Mouse (Mus musculus): ENCODE data around the gene Trpc7. TPM values are rescaled to one million over a fixed set of nuclear protein-coding genes. Genes with fewer than 3 reads are reported as not detected.

Trpc7 gene
- total RNA-seq, 2 experiments from 2014 or later = not detected

DNA sequence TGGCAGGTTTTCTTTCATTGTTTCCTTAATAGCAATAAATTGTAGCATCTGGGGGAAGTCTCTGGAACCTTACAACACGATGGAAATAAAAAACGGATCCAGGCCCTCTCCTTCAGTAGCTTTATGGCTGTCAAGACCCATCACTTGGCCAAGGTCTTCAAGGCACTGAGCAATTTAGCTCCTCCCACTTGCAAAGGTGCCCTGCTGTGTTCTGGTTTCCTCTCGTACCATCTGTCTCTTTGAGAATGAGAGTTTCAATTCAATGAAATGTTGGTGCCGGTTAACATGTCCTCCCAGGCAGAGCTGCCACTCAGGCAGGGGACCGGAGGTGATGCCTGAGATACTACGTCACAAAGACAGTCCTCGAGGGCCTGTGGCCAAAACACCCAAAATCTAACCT, 100.3 kb downstream of the Trpc7 start:
- ATAC-seq (replicated peaks; ENCODE audit: low FRiP score, poor library complexity, severe bottlenecking) = no peak

DNA sequence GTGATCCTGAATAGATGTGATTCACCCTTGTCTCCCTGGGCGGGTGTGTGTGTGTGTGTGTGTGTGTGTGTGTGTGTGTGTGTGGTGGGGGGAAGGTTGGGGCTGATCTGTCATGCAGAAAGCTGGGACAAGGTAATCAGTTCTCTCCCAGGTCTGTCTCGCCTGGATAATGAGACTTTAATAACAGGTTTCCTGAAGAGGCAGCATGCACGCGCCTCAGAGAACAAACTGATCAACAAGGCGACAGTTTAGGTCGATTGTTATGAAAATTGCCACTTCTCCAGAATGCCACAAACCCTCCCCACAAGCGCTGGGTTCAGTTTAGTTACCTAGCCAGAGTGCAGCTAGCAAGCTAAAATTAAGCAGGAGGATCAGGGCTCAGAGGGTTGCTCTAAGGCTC, 101.4 kb downstream of the Trpc7 start:
- no peak for ATAC-seq (replicated peaks; ENCODE audit: low FRiP score, poor library complexity, severe bottlenecking)

DNA sequence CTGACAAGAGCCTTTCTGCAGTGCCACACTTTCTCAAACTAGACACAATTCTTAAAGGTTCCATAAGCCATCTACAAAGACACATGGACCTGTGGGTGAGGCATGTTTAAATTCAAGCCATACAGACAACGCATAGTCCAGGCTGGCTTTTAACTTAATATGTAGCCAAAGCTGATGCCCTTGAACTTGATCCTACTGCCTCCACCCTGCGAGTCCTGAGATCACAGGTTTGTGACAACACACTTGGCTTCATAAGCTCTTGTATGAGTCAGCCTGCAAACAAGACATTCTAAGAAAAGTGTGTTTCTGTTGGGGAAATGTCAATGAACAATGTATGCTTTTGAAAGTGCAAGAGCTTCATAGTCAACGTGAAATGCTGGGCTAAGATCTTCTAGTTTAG, 102.9 kb downstream of the Trpc7 start:
- no peak for ATAC-seq (replicated peaks; ENCODE audit: low FRiP score, poor library complexity, severe bottlenecking)

DNA sequence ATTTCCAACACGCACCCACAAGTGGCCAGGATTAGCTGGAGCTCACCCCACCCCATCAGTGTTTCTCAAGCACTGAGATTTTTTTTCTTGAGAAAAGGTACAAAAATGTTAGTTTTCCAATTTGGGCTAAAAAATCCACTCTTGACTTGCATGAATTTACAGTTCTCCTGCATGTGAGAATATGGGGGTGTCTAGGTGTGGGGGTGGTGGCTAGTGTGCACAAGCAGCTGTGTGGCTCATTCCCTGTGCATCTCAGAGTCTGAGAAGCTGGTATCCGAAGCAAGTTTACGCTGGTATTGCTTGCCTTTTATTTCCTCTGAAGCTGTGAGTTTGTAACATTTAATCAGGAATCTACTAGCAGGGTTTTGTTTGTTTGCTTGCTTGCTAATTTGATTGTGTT, 105.1 kb downstream of the Trpc7 start:
- no peak for ATAC-seq (replicated peaks; ENCODE audit: low FRiP score, poor library complexity, severe bottlenecking)

DNA sequence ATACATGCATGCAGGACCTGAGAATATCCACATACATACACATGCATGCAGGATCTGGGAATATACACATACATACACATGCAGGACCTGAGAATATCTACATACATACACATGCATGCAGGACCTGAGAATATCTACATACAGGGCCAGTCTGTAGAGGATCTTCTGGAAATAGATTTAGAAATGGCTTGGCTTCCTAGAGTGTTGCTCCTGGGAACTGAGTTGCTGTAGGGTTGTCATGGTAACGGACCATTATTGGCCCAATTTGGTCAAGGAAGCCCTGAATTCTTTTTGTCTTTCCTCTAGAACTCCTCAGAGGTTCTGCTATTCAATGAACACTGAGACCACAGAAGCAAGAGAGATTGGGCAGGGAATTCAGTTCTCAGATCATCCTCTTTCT, 113.2 kb downstream of the Trpc7 start:
- ATAC-seq (replicated peaks; ENCODE audit: low FRiP score, poor library complexity, severe bottlenecking) = no peak

DNA sequence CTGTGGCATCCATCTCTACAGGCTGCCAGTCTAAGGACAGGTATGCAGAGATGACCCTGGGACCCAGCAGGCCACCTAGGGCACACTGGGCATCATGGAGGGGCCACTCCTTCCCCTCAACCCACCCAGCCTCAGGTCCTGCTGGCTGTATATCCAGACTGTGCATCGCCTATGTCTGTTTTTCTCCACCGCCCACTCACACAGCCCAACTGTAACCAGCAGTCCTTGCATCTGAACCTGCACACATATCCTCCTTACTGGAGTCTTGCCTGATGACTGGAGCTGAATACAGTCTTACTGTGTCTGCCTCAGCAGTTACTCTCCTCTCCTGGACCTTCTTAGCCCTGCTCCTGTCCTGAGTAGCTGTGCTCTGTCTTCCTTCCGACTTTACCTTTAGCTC, 114.1 kb downstream of the Trpc7 start:
- ATAC-seq (replicated peaks; ENCODE audit: low FRiP score, poor library complexity, severe bottlenecking) = no peak; the same call in 1 of the 2 replicates

DNA sequence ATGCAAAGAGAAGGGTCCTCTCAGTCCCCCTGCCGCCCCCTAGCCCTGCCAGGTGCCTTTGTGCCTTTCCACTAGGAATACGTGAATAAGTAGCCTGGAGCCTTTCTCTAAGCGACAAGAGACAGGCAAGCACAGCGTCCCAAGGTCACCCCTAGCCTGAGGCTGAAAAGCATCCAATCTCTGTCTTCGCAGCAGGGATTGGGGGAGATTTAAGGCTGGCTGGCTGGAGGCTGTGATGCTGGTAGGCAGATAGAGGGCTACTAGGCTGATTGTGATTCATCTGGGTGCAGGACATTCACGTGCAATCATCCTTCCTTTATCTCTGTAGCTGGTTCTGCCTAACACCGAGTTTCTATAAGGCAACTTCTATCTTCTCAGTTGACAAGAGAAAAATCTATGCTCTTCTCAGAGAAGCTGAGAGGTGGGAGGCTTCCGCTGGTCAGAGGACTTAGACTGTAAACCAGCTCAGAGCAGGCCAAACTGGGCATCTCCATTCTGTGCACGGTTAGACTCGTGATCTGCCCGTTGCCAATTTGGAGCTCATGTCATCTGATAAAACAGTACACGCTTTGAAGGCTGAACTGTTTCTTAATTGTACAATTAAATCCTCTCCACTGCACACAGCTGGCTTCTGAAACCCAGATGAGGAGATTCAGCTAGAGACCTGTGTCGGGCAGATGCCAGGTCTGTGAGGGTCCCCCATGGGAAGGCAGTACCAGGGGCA, 114.9 kb downstream of the Trpc7 start:
- ATAC-seq (replicated peaks; ENCODE audit: low FRiP score, poor library complexity, severe bottlenecking) = no peak

DNA sequence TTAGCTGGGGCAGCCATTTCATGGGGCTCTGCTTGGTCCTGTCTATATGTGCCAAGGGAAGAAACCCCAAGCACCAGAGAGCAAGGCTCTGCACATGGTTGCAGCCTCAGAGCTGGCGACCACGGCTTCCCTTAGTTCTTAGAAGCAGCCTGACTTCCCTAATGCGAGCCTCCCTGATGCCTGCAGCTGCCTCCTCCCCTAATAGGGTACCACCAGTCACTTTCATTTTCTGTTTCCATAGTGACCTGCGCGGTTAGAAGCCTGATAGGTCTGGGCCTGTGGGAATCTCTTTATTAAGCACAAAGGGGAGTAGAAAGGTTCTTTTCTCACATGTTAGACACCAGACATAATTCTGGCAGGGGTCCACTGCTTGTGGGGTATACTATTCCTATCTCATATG, 121.5 kb downstream of the Trpc7 start:
- no peak for ATAC-seq (replicated peaks; ENCODE audit: low FRiP score, poor library complexity, severe bottlenecking)

DNA sequence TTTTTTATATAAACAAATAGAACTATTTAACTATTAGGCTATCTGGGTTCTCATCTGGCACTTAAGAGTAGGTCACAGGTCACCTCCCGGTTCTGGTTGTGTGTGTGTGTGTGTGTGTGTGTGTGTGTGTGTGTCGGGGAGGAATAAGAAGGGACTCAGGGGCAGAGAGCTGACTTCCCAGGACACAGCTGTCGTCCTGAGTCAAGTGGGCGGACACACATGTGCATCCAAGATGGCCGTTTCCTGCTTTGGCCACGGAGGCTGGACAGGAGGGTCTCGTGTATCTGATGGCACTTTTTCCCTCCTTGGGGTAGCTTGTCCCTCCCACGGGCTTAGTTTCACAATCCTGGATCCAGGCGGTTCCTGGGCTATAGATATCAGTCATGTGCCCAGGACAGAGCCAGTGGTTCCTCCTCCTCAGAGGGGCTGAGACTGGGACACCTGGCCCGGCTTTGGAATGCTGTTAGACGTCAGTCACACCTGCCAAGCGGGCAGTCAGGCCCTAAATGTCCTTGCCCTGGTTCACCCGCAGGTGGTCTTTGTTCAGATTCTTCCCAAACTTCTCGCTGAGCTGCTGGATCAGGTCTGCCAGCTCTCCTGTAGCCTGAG, 122.4 kb downstream of the Trpc7 start:
- no peak for ATAC-seq (replicated peaks; ENCODE audit: low FRiP score, poor library complexity, severe bottlenecking)

DNA sequence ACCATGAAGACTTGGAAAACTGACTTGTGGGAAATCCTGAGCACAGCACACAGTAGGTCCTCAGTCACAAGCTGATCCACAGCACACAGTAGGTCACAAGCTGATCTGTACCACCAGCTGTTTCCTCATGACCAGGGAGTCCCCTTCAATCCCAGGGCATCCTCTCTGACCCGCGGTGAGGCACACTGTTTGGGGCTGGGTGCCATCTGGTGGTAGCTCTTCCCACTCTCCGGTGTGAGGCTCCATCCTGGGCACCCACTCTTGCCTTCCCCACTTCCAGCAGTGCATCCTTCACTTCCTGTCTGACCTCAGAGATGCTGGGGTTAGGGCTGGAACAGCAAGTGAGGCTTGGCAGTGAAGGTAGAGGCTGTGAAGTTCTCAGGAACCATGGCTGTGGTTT, 123.2 kb downstream of the Trpc7 start:
- ATAC-seq (replicated peaks; ENCODE audit: low FRiP score, poor library complexity, severe bottlenecking) = no peak

DNA sequence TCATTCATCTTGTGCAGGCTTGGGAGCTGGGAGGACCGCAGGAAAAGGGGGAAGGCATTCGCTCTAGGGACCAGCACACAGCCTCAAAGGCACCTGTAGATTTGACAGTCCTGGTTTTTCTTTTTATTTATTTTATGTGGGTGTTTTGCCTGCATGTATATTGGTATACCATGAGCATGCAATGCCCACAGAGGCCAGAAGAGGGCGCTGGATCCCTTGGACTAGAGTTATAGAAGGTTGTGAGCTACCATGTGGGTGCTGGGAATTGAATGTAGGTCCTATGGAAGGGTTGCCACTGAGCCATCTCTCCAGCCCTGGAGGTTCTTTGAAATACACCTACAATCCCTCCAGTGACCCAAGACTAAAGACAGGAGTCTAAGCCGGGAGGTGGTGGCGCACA, 125.0 kb downstream of the Trpc7 start:
- ATAC-seq (replicated peaks; ENCODE audit: low FRiP score, poor library complexity, severe bottlenecking) = no peak

DNA sequence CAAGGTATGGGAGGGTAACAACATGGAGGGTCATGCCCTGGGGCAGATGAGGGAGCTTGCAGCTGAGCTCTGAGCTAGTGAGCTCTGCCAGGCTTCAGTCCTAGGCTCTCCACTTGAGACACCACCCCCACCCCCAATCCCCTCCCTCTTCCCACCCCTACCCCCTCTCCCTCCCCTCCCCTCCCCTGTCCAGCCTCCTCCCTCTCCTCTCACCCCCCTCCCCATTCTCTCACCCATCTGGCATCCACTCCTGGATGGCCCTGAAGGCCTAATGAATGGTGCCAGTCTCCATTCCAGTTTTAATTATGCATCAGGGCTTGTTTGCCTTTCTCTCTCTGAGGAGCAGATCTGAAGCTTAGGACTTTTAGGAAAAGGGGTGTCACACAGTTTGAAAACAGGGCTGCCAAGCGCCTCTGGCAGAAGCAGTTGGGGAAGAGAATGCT, 125.6 kb downstream of the Trpc7 start:
- ATAC-seq (replicated peaks; ENCODE audit: low FRiP score, poor library complexity, severe bottlenecking) = no peak

DNA sequence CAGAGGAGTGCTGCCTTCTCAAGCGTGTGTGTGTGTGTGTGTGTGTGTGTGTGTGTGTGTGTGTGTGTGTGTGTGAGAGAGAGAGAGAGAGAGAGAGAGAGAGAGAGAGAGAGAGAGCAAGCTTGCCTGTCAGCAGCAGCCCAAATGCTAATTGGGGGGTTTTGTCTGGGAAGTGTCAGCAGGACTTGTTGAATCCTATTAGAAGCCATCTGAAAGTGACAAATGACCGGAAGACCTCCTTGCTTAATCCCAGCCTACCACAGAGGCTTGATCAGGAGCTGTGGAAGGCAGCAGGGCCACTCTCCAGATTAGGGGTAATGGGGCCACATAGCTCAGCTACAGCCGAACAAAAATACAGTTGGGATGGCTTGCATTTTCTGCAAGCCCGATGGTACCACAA, 126.4 kb downstream of the Trpc7 start:
- ATAC-seq (replicated peaks; ENCODE audit: low FRiP score, poor library complexity, severe bottlenecking) = no peak

DNA sequence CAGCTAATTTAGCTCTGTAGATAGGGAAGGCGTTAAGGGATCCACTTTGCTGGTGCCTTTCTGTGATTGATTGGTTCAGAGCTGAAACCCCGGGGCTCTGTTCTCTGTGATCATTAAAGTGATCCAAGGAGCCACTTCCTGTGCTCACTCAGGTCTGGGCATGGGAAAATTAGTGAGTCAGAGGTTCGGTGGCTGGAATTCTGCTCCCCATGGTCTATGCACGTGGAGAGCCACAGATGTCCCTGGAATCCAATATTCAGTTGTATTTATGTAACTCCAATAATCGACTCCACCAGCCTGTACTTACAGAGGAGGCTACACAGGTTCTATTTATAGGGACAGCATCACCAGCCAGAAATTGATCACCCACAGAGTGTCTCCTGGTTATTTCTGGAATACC, 129.6 kb downstream of the Trpc7 start:
- no peak for ATAC-seq (replicated peaks; ENCODE audit: low FRiP score, poor library complexity, severe bottlenecking)

DNA sequence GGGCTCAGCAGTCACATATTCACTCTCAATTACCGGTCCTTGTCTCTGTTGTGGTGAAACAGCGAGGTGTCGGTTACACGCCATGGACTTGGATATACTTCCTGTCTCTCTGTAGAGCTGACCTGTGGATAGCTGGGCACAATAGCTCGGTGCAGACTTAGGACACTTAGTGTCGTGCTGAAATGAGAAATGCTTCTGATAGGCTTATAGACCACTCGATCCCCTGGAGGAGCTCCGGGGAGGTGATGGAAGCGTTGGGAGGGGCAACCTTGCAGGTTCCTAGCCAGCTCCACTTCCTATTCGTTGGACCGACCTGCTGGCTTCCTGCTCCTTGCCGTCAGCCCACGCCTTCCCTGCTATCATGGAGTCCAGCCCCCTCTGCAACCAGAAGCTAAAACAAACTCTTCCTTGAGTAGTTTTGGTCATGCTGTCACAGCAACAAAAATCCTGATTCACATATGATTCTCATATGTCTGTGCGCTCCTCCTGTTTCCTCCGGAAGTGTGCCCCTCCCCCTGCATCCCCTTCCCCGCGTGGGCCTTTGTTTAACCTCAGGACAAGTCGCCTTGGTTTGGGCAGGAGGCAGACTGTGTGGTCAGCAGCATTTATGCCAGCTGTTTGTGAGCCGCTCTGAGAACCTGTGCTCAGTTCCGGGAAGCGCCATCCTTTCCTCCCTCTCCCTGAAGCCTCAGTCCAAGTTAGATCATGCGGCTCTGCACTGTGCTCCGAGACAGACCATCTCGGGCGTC, 130.3 kb downstream of the Trpc7 start:
- ATAC-seq (replicated peaks; ENCODE audit: low FRiP score, poor library complexity, severe bottlenecking) = no peak

DNA sequence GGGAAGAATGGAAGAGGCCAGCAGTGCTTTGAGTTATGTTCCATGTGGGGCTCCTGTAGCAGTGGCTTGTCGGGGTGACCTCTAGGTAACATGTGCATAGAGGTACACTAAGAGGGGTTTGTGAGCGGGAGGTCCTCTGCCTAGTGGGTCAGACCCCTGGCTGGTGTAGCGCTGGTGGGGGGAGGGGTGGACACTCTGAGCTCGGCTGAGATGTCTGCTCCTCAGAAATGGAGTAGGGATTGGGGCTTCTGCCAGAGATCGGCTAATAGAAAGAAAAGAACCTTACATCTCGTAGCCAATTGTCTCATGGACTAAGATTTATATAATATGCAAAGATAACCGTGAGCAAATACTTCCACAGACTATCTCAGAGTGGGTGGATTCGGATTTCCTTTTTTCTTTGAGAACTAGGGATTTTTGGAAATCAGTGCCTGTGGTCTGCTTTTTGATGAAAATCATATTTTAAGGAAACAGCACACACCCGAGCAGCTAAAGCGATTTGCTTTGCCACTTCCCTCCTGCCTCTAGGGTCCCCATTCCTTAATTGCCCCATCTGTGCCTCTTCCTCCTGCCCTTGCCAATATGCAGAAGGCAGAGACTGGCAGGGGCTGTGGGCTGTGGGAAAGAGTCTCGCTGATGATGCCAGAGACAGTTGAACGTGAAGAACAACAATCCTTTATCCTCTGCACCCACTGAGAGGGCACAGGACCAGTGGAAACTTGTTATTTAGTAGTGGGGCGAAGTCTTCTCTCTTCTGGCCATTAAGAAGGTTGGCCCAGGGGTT, 133.2 kb downstream of the Trpc7 start:
- ATAC-seq (replicated peaks; ENCODE audit: low FRiP score, poor library complexity, severe bottlenecking) = no peak

DNA sequence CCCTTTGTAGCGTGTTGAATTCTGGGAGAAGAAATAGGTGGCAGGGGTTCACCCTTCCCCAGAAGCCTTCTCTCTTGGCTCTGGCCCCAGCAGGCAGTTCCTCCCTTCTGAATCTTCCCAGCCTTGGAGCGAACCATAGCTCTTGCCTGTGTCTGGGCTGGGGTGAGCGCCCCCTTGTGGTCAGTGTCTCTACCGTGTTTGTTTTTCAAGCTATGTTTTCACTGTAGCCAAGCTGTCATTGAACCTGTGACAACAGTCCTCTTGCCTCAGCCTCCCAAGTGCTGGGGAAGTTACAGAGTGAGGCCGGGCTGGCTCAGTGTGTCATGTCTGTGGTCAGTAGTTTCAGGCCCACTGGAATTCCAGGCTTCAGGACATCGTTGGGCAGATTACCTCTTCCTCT, 137.3 kb downstream of the Trpc7 start:
- ATAC-seq (replicated peaks; ENCODE audit: low FRiP score, poor library complexity, severe bottlenecking) = no peak

DNA sequence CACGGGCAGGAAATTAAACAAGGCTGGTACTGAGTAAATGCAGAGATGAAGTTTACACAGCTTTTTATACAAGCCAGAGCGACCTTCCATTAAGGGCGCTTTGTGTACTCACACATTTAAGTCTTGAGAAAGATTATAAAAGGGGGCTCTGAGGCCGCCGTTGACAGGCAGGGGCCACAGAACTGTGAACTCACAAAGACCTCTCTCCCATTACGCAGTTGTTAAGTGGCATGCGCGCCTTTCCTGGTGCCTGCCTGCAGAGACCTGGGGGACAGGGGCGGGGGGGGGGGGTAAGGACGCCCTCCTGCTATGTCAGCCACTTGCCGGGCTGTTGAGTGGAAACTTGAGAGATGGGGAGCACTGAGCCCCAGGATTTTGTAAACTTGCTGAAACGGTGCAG, 138.6 kb downstream of the Trpc7 start:
- no peak for ATAC-seq (replicated peaks; ENCODE audit: low FRiP score, poor library complexity, severe bottlenecking)

DNA sequence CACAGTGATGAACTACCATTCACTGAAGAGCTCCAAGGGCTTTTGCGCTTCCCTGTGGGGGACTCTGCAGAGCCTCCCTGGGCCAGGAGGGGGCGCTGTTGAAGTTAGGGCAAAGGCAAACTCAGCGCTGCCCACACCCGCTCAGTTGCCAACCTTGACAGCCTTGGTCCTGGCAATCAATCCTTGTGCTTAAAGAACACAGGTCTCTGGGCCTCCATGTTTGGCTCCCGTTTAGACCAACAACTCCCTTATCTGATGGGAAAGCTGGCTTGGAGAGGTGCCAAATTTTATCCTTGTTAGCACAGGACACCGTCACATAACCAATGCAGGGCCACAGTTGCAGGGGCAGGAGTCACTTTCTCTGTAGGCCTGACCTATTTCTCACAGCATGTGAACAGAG, 139.9 kb downstream of the Trpc7 start:
- ATAC-seq (replicated peaks; ENCODE audit: low FRiP score, poor library complexity, severe bottlenecking) = no peak

DNA sequence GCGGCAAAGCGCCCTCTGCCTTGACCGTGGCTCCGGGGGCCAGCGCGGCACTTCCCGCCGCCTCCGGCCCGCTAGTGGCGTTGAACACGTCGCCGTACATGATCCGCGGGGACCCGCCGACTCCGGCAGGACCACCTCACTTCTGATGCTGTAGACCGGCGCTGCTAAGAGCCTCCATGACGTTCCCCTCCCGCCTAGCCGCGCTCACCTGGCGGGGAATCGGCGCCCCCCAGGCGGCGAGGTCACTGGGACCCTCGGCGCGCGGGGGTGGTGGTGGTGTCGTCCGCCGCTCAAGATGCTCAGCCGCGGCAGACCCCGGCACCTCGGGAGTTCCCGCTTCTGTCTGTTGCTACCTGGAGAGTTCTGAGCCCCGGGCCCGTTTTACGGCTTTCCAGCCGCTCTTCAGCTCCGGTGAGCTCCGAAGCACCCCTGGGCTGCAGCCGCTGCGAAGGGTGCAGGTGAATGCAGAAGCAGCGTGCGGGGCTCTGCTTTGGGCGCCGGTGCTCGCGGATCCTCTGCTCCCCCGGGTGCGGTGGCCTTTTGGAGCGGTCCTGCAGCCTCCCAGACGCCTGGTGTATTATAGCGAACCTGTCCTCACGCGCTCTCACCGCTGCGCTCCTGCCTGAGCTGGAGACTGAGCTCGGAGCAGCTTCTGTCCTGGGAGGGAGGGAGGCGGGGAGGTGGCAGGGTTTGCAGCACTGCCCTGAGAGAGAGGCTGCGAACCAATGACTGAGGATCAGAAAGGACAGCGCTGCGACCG, 142.4 kb downstream of the Trpc7 start, which contains the start of gene Gm45623:
Gm45623 (minus strand) TSS at position 636 of the 760 bp plus-strand sequence.
- no peak for ATAC-seq (replicated peaks; ENCODE audit: low FRiP score, poor library complexity, severe bottlenecking)

Data from erythroid progenitor cell, adult 5-6 weeks (primary cell).